Mouse (Mus musculus) hindbrain, embryonic 13.5 days (tissue): ENCODE measurements at regions not wholly inside any gene's neighbourhood (a gene's known extent, or its start where the extent isn't known, plus 50 kb on each side); places are given as distances from the start of the nearest gene placed in this dataset.

Source experiments
- ATAC-seq: fragments of 200-750 bp; cut with Nextera tagmentation; 2 replicates; pipeline ENCODE4 v1.8.0; 2017; ENCODE audit warnings: moderate TSS enrichment; ENCODE audit not compliant: low FRiP score
- H3K27ac ChIP-seq: fragments of 300-500 bp; sonication (generic); 2 replicates; pipeline ENCODE4 v1.5.1; 2015; ENCODE audit warnings: inconsistent platforms, mild to moderate bottlenecking, moderate library complexity
- H3K27me3 ChIP-seq: fragments of 300-500 bp; sonication (generic); 2 replicates; pipeline ENCODE4 v1.6.1; 2015; ENCODE audit warnings: mild to moderate bottlenecking, inconsistent platforms
- H3K36me3 ChIP-seq: fragments of 300-500 bp; sonication (generic); 2 replicates; pipeline ENCODE4 v1.6.1; 2015; ENCODE audit warnings: mild to moderate bottlenecking, inconsistent platforms
- H3K4me1 ChIP-seq: fragments of 300-500 bp; sonication (generic); replicated peaks from 2 replicates; pipeline ENCODE4 v1.6.1; 2015; ENCODE audit warnings: inconsistent platforms
- H3K4me2 ChIP-seq: fragments of 300-500 bp; sonication (generic); 2 replicates; pipeline ENCODE4 v1.6.1; 2015; ENCODE audit warnings: inconsistent platforms, mild to moderate bottlenecking, moderate library complexity
- H3K4me3 ChIP-seq: fragments of 300-500 bp; sonication (generic); 2 replicates; pipeline ENCODE4 v1.5.1; 2015; ENCODE audit warnings: mild to moderate bottlenecking, inconsistent platforms
- H3K9ac ChIP-seq: fragments of 300-500 bp; sonication (generic); 2 replicates; pipeline ENCODE4 v1.6.1; 2015; ENCODE audit warnings: mild to moderate bottlenecking, inconsistent platforms
- H3K9me3 ChIP-seq: fragments of 300-500 bp; sonication (generic); 2 replicates; pipeline ENCODE4 v1.6.1; 2016; ENCODE audit warnings: inconsistent platforms
- WGBS: fragments of 180-500 bp; shearing (Covaris S2); methylation state at CpG from one replicate; pipeline ENCODE4 v1.1.7; 2015; 5-methylcytosine and 5-hydroxymethylcytosine counted together

DNA sequence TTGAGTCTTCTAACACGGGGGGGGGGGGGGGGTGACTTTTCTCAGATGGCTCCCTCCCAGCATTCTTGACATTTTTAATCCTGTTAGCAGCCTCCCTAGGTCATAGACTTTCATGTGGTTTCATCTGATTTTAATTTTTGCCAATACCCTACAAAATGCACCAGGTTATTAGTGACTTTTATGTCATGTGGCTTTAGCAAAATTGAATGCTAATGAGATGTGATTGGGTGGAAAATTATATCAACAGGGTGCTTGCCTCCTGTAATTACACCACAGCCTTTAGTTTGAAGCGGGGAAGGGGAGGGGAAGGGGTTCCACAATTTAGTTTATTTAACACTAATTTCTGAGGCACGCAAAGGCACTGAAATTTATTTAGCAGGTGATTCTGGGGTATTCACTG is 200.6 kb upstream of the Ano5 start:
- Histone ChIP-seq H3K9ac (no peak overlapping the region), H3K4me3 (no peak overlapping the region), H3K4me1 (no peaks in the 10 kb centered on the region), H3K27me3 (no peaks in the 10 kb centered on the region), H3K27ac (no peak overlapping the region), H3K4me2 (no peak overlapping the region), H3K9me3 (no peaks in the 10 kb centered on the region), H3K36me3 (no peaks in the 10 kb centered on the region)
- ATAC-seq = no peak
- 55% methylated on average over 3 of the region's 3 CpGs for WGBS

DNA sequence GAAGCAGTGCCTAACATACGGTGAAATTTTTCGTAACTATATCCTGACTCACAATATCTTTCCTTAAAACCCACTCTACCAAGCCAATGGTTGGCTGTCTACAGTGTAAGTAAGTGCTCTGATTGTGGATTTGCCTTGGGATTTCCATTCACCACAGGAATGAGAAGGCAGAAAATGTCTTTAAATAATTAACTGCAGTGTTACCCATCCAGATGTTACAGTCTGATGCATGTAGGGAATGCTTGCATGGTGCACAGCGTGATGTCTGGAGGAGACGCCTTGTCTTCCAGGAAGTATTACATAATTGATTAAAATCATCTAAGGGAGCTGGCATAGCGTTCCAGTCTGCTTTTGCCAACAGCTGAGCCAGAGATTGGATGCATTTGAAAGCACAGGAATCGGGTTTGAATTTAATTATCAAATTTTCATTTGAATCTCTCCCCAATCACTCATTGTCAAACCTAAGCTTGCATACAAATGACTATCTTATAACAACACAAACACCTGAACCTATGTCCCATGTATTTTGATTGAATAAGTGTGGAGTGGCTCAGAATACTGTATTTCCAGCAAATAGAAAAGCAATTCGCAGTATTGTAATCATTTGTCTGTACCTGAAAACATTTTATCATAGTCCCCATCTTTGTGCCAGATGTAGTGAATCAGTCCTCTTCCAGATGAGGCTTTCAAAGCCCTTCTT is 170.8 kb upstream of the Ano5 start:
- Histone ChIP-seq H3K4me1 (no peaks in the 10 kb centered on the region), H3K4me2 (no peak overlapping the region), H3K27me3 (no peaks in the 10 kb centered on the region), H3K4me3 (no peak overlapping the region), H3K9me3 (no peaks in the 10 kb centered on the region), H3K27ac (no peak overlapping the region), H3K36me3 (no peaks in the 10 kb centered on the region), H3K9ac (no peak overlapping the region)
- 58% methylated on average over 7 of the region's 7 CpGs for WGBS
- ATAC-seq = peak; percentile 93

DNA sequence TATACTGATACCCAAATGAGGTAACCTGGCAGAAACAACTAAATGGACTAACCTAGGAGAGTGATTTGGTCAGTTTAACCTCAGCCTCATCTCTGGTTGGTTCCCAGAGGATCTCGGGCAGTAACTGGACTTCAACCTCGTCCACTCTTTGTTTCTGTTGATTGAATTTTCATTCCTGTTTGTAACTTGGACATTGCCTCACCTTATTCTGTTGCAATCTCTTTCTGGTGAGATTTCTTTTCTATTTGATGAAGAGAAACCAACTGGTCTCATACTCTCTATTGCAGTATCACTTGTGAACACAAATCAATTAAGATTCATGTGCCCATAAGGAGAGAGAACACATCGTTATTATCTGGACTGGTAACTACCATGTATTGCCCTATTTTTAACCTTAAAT is 163.3 kb upstream of the Ano5 start:
- ATAC-seq = no peak
- H3K9me3 ChIP-seq = no peaks in the 10 kb centered on the region
- H3K27me3 ChIP-seq = no peaks in the 10 kb centered on the region
- H3K9ac ChIP-seq = no peak overlapping the region
- H3K4me3 ChIP-seq = no peak overlapping the region
- no peak overlapping the region for H3K4me2 ChIP-seq
- no peak overlapping the region for H3K27ac ChIP-seq
- no peaks in the 10 kb centered on the region for H3K36me3 ChIP-seq
- WGBS = 93% methylated on average over 3 of the region's 3 CpGs
- no peaks in the 10 kb centered on the region for H3K4me1 ChIP-seq

DNA sequence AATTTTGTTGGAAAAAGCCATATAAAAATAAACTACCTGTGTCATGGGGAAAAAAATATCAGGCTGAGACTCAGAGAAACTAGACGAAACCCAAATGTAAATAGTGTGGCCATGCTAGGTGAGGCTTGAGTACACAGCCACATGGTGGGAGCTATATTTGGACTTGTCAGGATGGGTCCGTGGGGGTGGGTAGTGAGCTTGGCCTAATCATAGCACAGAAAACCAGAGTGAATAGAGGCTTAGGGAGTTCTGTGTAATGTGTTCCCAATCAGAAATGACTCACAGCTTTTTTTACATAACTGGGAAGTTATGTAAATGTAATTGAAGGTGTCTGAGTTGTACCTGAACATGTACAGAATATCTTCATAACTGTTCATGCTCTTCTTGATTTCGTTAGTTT is 150.7 kb upstream of the Ano5 start:
- no peak for ATAC-seq
- no peaks in the 10 kb centered on the region for H3K27me3 ChIP-seq
- H3K36me3 ChIP-seq = no peaks in the 10 kb centered on the region
- H3K4me3 ChIP-seq = no peak overlapping the region
- no peak overlapping the region for H3K27ac ChIP-seq
- WGBS = 90% methylated on average over 3 of the region's 3 CpGs
- no peak overlapping the region for H3K9ac ChIP-seq
- no peaks in the 10 kb centered on the region for H3K9me3 ChIP-seq
- H3K4me2 ChIP-seq = no peak overlapping the region
- H3K4me1 ChIP-seq = no peaks in the 10 kb centered on the region

DNA sequence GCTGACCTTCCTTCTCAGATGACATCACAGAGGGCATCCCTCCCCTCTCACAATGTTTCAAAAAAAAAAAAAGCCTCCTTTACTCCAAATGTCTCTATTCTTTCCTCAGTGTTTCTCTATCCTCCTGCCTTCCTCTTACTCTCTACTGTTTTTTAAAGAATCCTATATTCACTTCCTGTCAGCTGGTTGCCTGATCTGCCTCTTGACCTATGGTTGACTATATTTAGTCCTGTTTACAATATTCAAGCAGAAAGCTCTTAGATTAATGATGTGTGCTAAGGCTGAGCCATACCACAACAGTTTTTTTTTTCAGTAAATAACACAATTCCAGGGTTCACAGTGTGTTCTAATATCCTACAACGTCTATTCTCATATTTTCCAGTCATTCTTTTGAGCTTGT is 133.2 kb upstream of the Ano5 start:
- ATAC-seq = no peak
- H3K27ac ChIP-seq = no peak overlapping the region
- no peak overlapping the region for H3K4me2 ChIP-seq
- no peak overlapping the region for H3K4me3 ChIP-seq
- no peak overlapping the region for H3K9ac ChIP-seq
- no peaks in the 10 kb centered on the region for H3K27me3 ChIP-seq
- 89% methylated on average over 1 of the region's 1 CpGs for WGBS
- no peaks in the 10 kb centered on the region for H3K4me1 ChIP-seq
- H3K9me3 ChIP-seq = no peaks in the 10 kb centered on the region
- H3K36me3 ChIP-seq = no peaks in the 10 kb centered on the region
